11 mouse cellular contexts compared by ENCODE assay signal in genomic region chr17:86266051-86266450, GRCm38 (mm10).
A peak's percentile ranks its signal among the peaks of the same experiment; 100 is the strongest.
DNase-seq lines count a peak whose midpoint lies in the region; ATAC-seq lines count a peak whose summit lies in the region.
"Had no signal": no experiment of that assay in that cellular context is flagged by ENCODE, and none has a peak within 500 bp of the region (broad histone marks: within the 10 kb centered on the region; RNA-seq: fewer than 3 reads in every experiment).

No protein-coding gene starts in this region.

- no peak overlapping the region for H3K27ac ChIP-seq in hindbrain, embryonic 15.5 days (replicated peaks)
- H3K27ac ChIP-seq in hindbrain, embryonic 11.5 days (ENCODE audit: low read depth, low read length) = no peak overlapping the region
- no peak overlapping the region for H3K27ac ChIP-seq in liver, embryonic 11.5 days (ENCODE audit: low read depth, low read length)
- H3K27ac ChIP-seq: heart, embryonic 15.5 days had no signal

- H3K36me3 ChIP-seq in hindbrain, embryonic 15.5 days = no peaks in the 10 kb centered on the region
- no peaks in the 10 kb centered on the region for H3K36me3 ChIP-seq in hindbrain, embryonic 11.5 days (ENCODE audit: control insufficient read depth, insufficient read depth, low read length)
- no peaks in the 10 kb centered on the region for H3K36me3 ChIP-seq in liver, embryonic 11.5 days (ENCODE audit: control insufficient read depth, insufficient read depth, low read length)
- H3K36me3 ChIP-seq: heart, embryonic 15.5 days had no signal

- H3K9me3 ChIP-seq in hindbrain, embryonic 15.5 days = no peaks in the 10 kb centered on the region
- H3K9me3 ChIP-seq in hindbrain, embryonic 11.5 days (ENCODE audit: control insufficient read depth, low read length) = no peaks in the 10 kb centered on the region
- H3K9me3 ChIP-seq in liver, embryonic 11.5 days (ENCODE audit: control insufficient read depth, low read length) = no peaks in the 10 kb centered on the region
- H3K9me3 ChIP-seq: heart, embryonic 15.5 days had no signal

- no peak overlapping the region for H3K9ac ChIP-seq in hindbrain, embryonic 15.5 days
- no peak overlapping the region for H3K9ac ChIP-seq in hindbrain, embryonic 11.5 days (ENCODE audit: low read depth, low read length)
- H3K9ac ChIP-seq in liver, embryonic 11.5 days (ENCODE audit: low read depth, low read length) = no peak overlapping the region
- H3K9ac ChIP-seq: heart, embryonic 15.5 days had no signal

- H3K4me2 ChIP-seq in hindbrain, embryonic 15.5 days = no peak overlapping the region
- H3K4me2 ChIP-seq in hindbrain, embryonic 11.5 days (replicated peaks; ENCODE audit: low read depth, low read length) = no peak overlapping the region
- no peak overlapping the region for H3K4me2 ChIP-seq in liver, embryonic 11.5 days
- H3K4me2 ChIP-seq: heart, embryonic 15.5 days had no signal

- peak; percentile 87 for ATAC-seq in hindbrain, embryonic 15.5 days (ENCODE audit: low FRiP score, low read depth)
- no peak for ATAC-seq in hindbrain, embryonic 11.5 days (ENCODE audit: low FRiP score)
- no peak for ATAC-seq in liver, embryonic 11.5 days (replicated peaks; ENCODE audit: low FRiP score)

- DNase-seq in hindbrain, embryonic 11.5 days (ENCODE audit: low spot score) = no peak
- peak; percentile 99 for DNase-seq in cerebellum, adult 9-11 months
- peak; percentile 87 to 88 for DNase-seq in layer of hippocampus, postnatal 10 days (ENCODE audit: low spot score in 2 of 2)
- peak; percentile 38 for DNase-seq in right cerebral cortex, postnatal 14 days
- DNase-seq in liver, embryonic 11.5 days (ENCODE audit: low spot score) = no peak
- no peak for DNase-seq in kidney, adult 11 months
- DNase-seq in urinary bladder, postnatal 14 days (ENCODE audit: low spot score) = no peak
- DNase-seq: kidney, postnatal 10 days had no signal

- WGBS in hindbrain, embryonic 15.5 days = 56% methylated on average over 6 of the region's 6 CpGs
- 91% methylated on average over 6 of the region's 6 CpGs for WGBS in hindbrain, embryonic 11.5 days
- WGBS in liver, embryonic 11.5 days = 81% methylated on average over 6 of the region's 6 CpGs

- H3K27me3 ChIP-seq in hindbrain, embryonic 15.5 days = no peaks in the 10 kb centered on the region
- H3K27me3 ChIP-seq in hindbrain, embryonic 11.5 days (ENCODE audit: control insufficient read depth, insufficient read depth, low read length) = no peaks in the 10 kb centered on the region
- no peaks in the 10 kb centered on the region for H3K27me3 ChIP-seq in liver, embryonic 11.5 days (replicated peaks; ENCODE audit: control insufficient read depth, insufficient read depth, low read length)
- H3K27me3 ChIP-seq: CH12.LX; heart, embryonic 15.5 days had no signal

- no peak overlapping the region for H3K4me3 ChIP-seq in hindbrain, embryonic 15.5 days
- no peak overlapping the region for H3K4me3 ChIP-seq in hindbrain, embryonic 11.5 days (ENCODE audit: low read depth, low read length)
- H3K4me3 ChIP-seq in liver, embryonic 11.5 days (ENCODE audit: low read depth, low read length) = no peak overlapping the region
- H3K4me3 ChIP-seq: heart, embryonic 15.5 days had no signal

- H3K4me1 ChIP-seq in hindbrain, embryonic 15.5 days (replicated peaks) = peaks cover 32% of the 10 kb centered on the region
- H3K4me1 ChIP-seq in hindbrain, embryonic 11.5 days (replicated peaks; ENCODE audit: control insufficient read depth, insufficient read depth, low read length) = no peaks in the 10 kb centered on the region
- no peaks in the 10 kb centered on the region for H3K4me1 ChIP-seq in liver, embryonic 11.5 days (replicated peaks; ENCODE audit: control insufficient read depth, insufficient read depth, low read length)

Comparison
In these comparisons a context has a peak if more than half of its experiments do, and no peak if none do; other contexts are left out.
1. DNase-seq: peak in cerebellum, adult 9-11 months (single experiment), layer of hippocampus, postnatal 10 days (2 of 2) and right cerebral cortex, postnatal 14 days (single experiment); none in hindbrain, embryonic 11.5 days (single experiment), liver, embryonic 11.5 days (single experiment), kidney, adult 11 months (single experiment) and urinary bladder, postnatal 14 days (single experiment).